Mouse (Mus musculus): Measurements from ENCODE around the gene Serpina10. TPM values are rescaled to one million over a fixed set of nuclear protein-coding genes. Genes with fewer than 3 reads are reported as not detected.
"Not testable (repeated sequence)": the region's sequence is repeated elsewhere in the genome, so short reads cannot be mapped to it uniquely, and the experiment has no call there.

Serpina10 gene
- polyA plus RNA-seq, 1 experiment: not detected

GRCm38 (mm10) chr12:103615141-103615540, 16.1 kb downstream of the Serpina10 start:
- TF ChIP-seq CTCF (IDR thresholded peaks at IDR 0.05; ENCODE audit: low read depth, low read length) (no peak), POLR2A (IDR thresholded peaks at IDR 0.05; ENCODE audit: insufficient read depth, low read length) (no peak), EP300 (IDR thresholded peaks at IDR 0.05; ENCODE audit: insufficient read depth, low read depth, low read length) (no peak)
- Histone ChIP-seq H3K4me3 (ENCODE audit: low read depth, low read length) (no peak overlapping the region), H3K27ac (ENCODE audit: insufficient read depth, low read length) (no peak overlapping the region), H3K9me3 (replicated peaks; ENCODE audit: control insufficient read depth, insufficient read depth, low read length, poor library complexity, severe bottlenecking) (no peaks in the 10 kb centered on the region), H3K36me3 (ENCODE audit: control insufficient read depth, insufficient read depth, low read length, poor library complexity, severe bottlenecking) (no peaks in the 10 kb centered on the region), H3K4me1 (ENCODE audit: control insufficient read depth, insufficient read depth, low read length) (no peaks in the 10 kb centered on the region), H3K9ac (ENCODE audit: low read depth, poor library complexity, severe bottlenecking) (no peak overlapping the region), H3K27me3 (ENCODE audit: control insufficient read depth, insufficient read depth, low read length, poor library complexity, severe bottlenecking) (no peaks in the 10 kb centered on the region)

- Histone ChIP-seq H3K9me3 (replicated peaks; ENCODE audit: control insufficient read depth, insufficient read depth, low read length, poor library complexity, severe bottlenecking) (no peaks in the 10 kb centered on the region), H3K27ac (ENCODE audit: insufficient read depth, low read length) (no peak overlapping the region), H3K4me3 (ENCODE audit: low read depth, low read length) (no peak overlapping the region), H3K9ac (ENCODE audit: low read depth, poor library complexity, severe bottlenecking) (no peak overlapping the region), H3K4me1 (ENCODE audit: control insufficient read depth, insufficient read depth, low read length) (no peaks in the 10 kb centered on the region), H3K36me3 (ENCODE audit: control insufficient read depth, insufficient read depth, low read length, poor library complexity, severe bottlenecking) (no peaks in the 10 kb centered on the region), H3K27me3 (ENCODE audit: control insufficient read depth, insufficient read depth, low read length, poor library complexity, severe bottlenecking) (no peaks in the 10 kb centered on the region)
- TF ChIP-seq POLR2A (IDR thresholded peaks at IDR 0.05; ENCODE audit: insufficient read depth, low read length): no peak
- TF ChIP-seq EP300 (IDR thresholded peaks at IDR 0.05; ENCODE audit: insufficient read depth, low read depth, low read length): no peak
- no peak for TF ChIP-seq CTCF (IDR thresholded peaks at IDR 0.05; ENCODE audit: low read depth, low read length)
Measured at GRCm38 (mm10) chr12:103601839-103602238, 29.4 kb downstream of the Serpina10 start.

- Histone ChIP-seq H3K4me1 (ENCODE audit: control insufficient read depth, insufficient read depth, low read length) (no peaks in the 10 kb centered on the region), H3K36me3 (ENCODE audit: control insufficient read depth, insufficient read depth, low read length, poor library complexity, severe bottlenecking) (no peaks in the 10 kb centered on the region)
- TF ChIP-seq CTCF (IDR thresholded peaks at IDR 0.05; ENCODE audit: low read depth, low read length): no peak
- TF ChIP-seq POLR2A (IDR thresholded peaks at IDR 0.05; ENCODE audit: insufficient read depth, low read length): no peak
- no peak for TF ChIP-seq EP300 (IDR thresholded peaks at IDR 0.05; ENCODE audit: insufficient read depth, low read depth, low read length)
Measured at GRCm38 (mm10) chr12:103600364-103600763, 30.9 kb downstream of the Serpina10 start.

GRCm38 (mm10) chr12:103598411-103598810, 32.8 kb downstream of the Serpina10 start:
- no peaks in the 10 kb centered on the region for H3K4me1 ChIP-seq (ENCODE audit: control insufficient read depth, insufficient read depth, low read length)
- H3K27me3 ChIP-seq (ENCODE audit: control insufficient read depth, insufficient read depth, low read length, poor library complexity, severe bottlenecking): no peaks in the 10 kb centered on the region
- no peak overlapping the region for H3K9ac ChIP-seq (ENCODE audit: low read depth, poor library complexity, severe bottlenecking)
- no peak for TF ChIP-seq POLR2A (IDR thresholded peaks at IDR 0.05; ENCODE audit: insufficient read depth, low read length)
- TF ChIP-seq EP300 (IDR thresholded peaks at IDR 0.05; ENCODE audit: insufficient read depth, low read depth, low read length): no peak
- no peak for TF ChIP-seq CTCF (IDR thresholded peaks at IDR 0.05; ENCODE audit: low read depth, low read length)
- no peaks in the 10 kb centered on the region for H3K36me3 ChIP-seq (ENCODE audit: control insufficient read depth, insufficient read depth, low read length, poor library complexity, severe bottlenecking)
- no peak overlapping the region for H3K27ac ChIP-seq (ENCODE audit: insufficient read depth, low read length)
- H3K9me3 ChIP-seq (replicated peaks; ENCODE audit: control insufficient read depth, insufficient read depth, low read length, poor library complexity, severe bottlenecking): no peaks in the 10 kb centered on the region
- H3K4me3 ChIP-seq (ENCODE audit: low read depth, low read length): no peak overlapping the region

More at GRCm38 (mm10) chr12:103600364-103600763, 30.9 kb downstream of the Serpina10 start:
- no peaks in the 10 kb centered on the region for H3K27me3 ChIP-seq (ENCODE audit: control insufficient read depth, insufficient read depth, low read length, poor library complexity, severe bottlenecking)
- no peak overlapping the region for H3K9ac ChIP-seq (ENCODE audit: low read depth, poor library complexity, severe bottlenecking)
- H3K4me3 ChIP-seq (ENCODE audit: low read depth, low read length): no peak overlapping the region
- no peaks in the 10 kb centered on the region for H3K9me3 ChIP-seq (replicated peaks; ENCODE audit: control insufficient read depth, insufficient read depth, low read length, poor library complexity, severe bottlenecking)
- H3K27ac ChIP-seq (ENCODE audit: insufficient read depth, low read length): no peak overlapping the region

DNA sequence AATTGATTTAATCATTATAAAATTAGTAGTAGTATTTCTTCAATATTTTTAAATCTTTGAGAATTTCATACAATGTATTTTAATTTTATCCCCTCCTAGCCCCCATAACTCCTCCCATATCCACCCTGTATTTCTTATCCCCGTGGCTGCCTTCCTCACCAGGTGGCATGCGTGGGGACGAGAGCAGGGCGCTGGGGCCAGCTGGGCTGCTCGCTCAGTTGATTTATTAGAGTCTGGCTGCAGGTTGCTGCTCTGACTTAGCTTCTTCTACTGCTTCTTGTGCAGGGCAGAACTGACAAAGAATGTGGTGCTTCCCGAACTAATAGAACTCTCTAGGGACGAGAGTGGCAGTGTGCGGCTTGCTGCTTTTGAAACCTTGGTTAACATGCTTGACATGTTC, 47.5 kb downstream of the Serpina10 start:
- no peaks in the 10 kb centered on the region for H3K9me3 ChIP-seq (replicated peaks; ENCODE audit: control insufficient read depth, insufficient read depth, low read length, poor library complexity, severe bottlenecking)
- TF ChIP-seq EP300 (IDR thresholded peaks at IDR 0.05; ENCODE audit: insufficient read depth, low read depth, low read length): no peak
- TF ChIP-seq POLR2A (IDR thresholded peaks at IDR 0.05; ENCODE audit: insufficient read depth, low read length): no peak
- no peak for TF ChIP-seq CTCF (IDR thresholded peaks at IDR 0.05; ENCODE audit: low read depth, low read length)
- H3K4me3 ChIP-seq (ENCODE audit: low read depth, low read length): no peak overlapping the region
- H3K4me1 ChIP-seq (ENCODE audit: control insufficient read depth, insufficient read depth, low read length): no peaks in the 10 kb centered on the region
- no peak overlapping the region for H3K27ac ChIP-seq (ENCODE audit: insufficient read depth, low read length)
- H3K36me3 ChIP-seq (ENCODE audit: control insufficient read depth, insufficient read depth, low read length, poor library complexity, severe bottlenecking): no peaks in the 10 kb centered on the region
- no peaks in the 10 kb centered on the region for H3K27me3 ChIP-seq (ENCODE audit: control insufficient read depth, insufficient read depth, low read length, poor library complexity, severe bottlenecking)
- no peak overlapping the region for H3K9ac ChIP-seq (ENCODE audit: low read depth, poor library complexity, severe bottlenecking)

- not testable (repeated sequence) for H3K4me3 ChIP-seq (ENCODE audit: low read depth, low read length); H3K27me3 ChIP-seq (ENCODE audit: control insufficient read depth, insufficient read depth, low read length, poor library complexity, severe bottlenecking); H3K27ac ChIP-seq (ENCODE audit: insufficient read depth, low read length); H3K9me3 ChIP-seq (replicated peaks; ENCODE audit: control insufficient read depth, insufficient read depth, low read length, poor library complexity, severe bottlenecking); H3K4me1 ChIP-seq (ENCODE audit: control insufficient read depth, insufficient read depth, low read length); H3K36me3 ChIP-seq (ENCODE audit: control insufficient read depth, insufficient read depth, low read length, poor library complexity, severe bottlenecking); H3K9ac ChIP-seq (ENCODE audit: low read depth, poor library complexity, severe bottlenecking)
Measured at GRCm38 (mm10) chr12:103578148-103578547, 53.1 kb downstream of the Serpina10 start.
